Mouse (Mus musculus) lung, embryonic 16.5 days (tissue): ENCODE measurements around the gene Nppa. TPM values are rescaled to one million over a fixed set of nuclear protein-coding genes. Genes with fewer than 3 reads are reported as not detected.

Experiments
- ATAC-seq: fragments of 200-750 bp; cut with Nextera tagmentation; 2 replicates; pipeline ENCODE4 v1.8.0; 2017; ENCODE audit warnings: low read depth, mild to moderate bottlenecking, moderate library complexity
- H3K27ac ChIP-seq: fragments of 300-500 bp; sonication (generic); 2 replicates; pipeline ENCODE4 v1.5.1; 2014; ENCODE audit warnings: mild to moderate bottlenecking, control low read depth, low read length
- H3K27me3 ChIP-seq: fragments of 300-500 bp; sonication (generic); 2 replicates; pipeline ENCODE4 v1.6.1; 2014; ENCODE audit warnings: low read depth, low read length, mixed read lengths; ENCODE audit not compliant: control insufficient read depth, insufficient read depth
- H3K36me3 ChIP-seq: fragments of 300-500 bp; sonication (generic); 2 replicates; pipeline ENCODE4 v1.6.1; 2014; ENCODE audit warnings: low read length; ENCODE audit not compliant: control insufficient read depth, insufficient read depth
- H3K4me1 ChIP-seq: fragments of 300-500 bp; sonication (generic); replicated peaks from 2 replicates; pipeline ENCODE4 v1.6.1; 2014; ENCODE audit warnings: low read length, mixed read lengths; ENCODE audit not compliant: control insufficient read depth, insufficient read depth
- H3K4me2 ChIP-seq: fragments of 300-500 bp; sonication (generic); 2 replicates; pipeline ENCODE4 v1.6.1; 2014; ENCODE audit warnings: low read depth, low read length, control low read depth
- H3K4me3 ChIP-seq: fragments of 300-500 bp; sonication (generic); 2 replicates; pipeline ENCODE4 v1.5.1; 2014; ENCODE audit warnings: mild to moderate bottlenecking, low read length, control low read depth
- H3K9ac ChIP-seq: fragments of 300-500 bp; sonication (generic); 2 replicates; pipeline ENCODE4 v1.6.1; 2014; ENCODE audit warnings: low read length, control low read depth
- H3K9me3 ChIP-seq: fragments of 300-500 bp; sonication (generic); 2 replicates; pipeline ENCODE4 v1.6.1; 2016; ENCODE audit warnings: low read length; ENCODE audit not compliant: control insufficient read depth
- WGBS: fragments of 180-500 bp; shearing (Covaris S2); extraction: QIAGEN DNeasy Blood & Tissue Kit; methylation state at CpG from one replicate; pipeline ENCODE4 v1.1.7; 2014; 5-methylcytosine and 5-hydroxymethylcytosine counted together
- polyA plus RNA-seq: library from polyadenylated mRNA; unstranded; fragments of >200 nt; fragmentation: Nextera tagmentation; extraction: Ambion mirVana; gene quantifications from 2 replicates; pipeline ENCODE4 v1.2.1, GENCODE M21; 2015

Gene Nppa
- polyA plus RNA-seq, 1 experiment from 2014 or later = 122 TPM

- 88% methylated on average over 7 of the region's 7 CpGs for WGBS
- Histone ChIP-seq H3K9ac (no peak overlapping the region), H3K9me3 (no peaks in the 10 kb centered on the region), H3K36me3 (peaks cover 20% of the 10 kb centered on the region), H3K27me3 (no peaks in the 10 kb centered on the region), H3K27ac (no peak overlapping the region), H3K4me1 (no peaks in the 10 kb centered on the region), H3K4me2 (no peak overlapping the region), H3K4me3 (no peak overlapping the region)
- ATAC-seq = no peak
Measured at GRCm38 (mm10) chr4:148004361-148004760, 3.8 kb downstream of the Nppa start.

DNA sequence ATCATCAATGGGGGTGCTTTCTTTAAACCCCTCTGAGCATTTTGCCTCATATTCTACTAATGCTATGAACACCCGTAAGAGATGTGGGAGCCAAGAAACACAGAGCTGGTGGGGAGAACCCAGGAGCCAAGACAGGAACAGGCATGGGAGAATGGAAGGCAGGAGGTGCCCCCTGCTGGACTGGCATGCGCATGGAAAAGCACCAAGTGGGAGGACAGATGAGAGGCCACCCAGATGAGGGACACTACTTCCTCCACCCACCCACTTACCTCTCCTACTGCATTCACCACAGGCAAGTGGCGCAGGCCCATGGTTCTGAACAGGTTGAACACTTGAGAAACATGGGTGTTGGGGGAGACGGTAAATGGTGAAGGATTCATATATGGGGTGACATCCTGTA lies 7.9 kb downstream of the Nppa start:
- no peak overlapping the region for H3K4me2 ChIP-seq
- no peak overlapping the region for H3K4me3 ChIP-seq
- H3K27ac ChIP-seq = no peak overlapping the region
- H3K27me3 ChIP-seq = no peaks in the 10 kb centered on the region
- WGBS = 81% methylated on average over 4 of the region's 4 CpGs
- no peaks in the 10 kb centered on the region for H3K4me1 ChIP-seq
- no peak overlapping the region for H3K9ac ChIP-seq
- H3K9me3 ChIP-seq = no peaks in the 10 kb centered on the region
- H3K36me3 ChIP-seq = peaks cover 45% of the 10 kb centered on the region
- ATAC-seq = no peak

DNA sequence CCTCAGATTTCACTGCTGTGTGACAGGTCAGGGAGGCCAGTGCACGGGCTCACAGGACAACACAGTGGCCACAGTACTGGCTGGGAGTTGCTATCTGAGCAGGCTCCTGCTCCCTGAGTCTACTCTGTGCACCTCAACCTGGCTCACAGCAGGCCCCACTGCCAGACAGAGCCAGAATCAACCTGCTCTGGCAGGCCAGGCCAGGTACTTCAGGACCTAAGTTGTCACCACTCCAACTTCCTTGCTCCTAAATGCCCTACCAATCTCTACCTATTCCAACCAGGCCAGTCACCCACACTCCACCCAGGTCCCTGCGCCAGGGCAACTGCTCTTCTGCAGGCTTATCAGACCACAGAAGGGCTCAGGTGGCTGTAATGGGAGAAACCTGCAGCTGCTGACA lies 9.1 kb downstream of the Nppa start:
- Histone ChIP-seq H3K27ac (no peak overlapping the region), H3K27me3 (no peaks in the 10 kb centered on the region), H3K36me3 (peaks cover 56% of the 10 kb centered on the region), H3K4me3 (no peak overlapping the region), H3K9ac (no peak overlapping the region), H3K4me2 (no peak overlapping the region), H3K4me1 (no peaks in the 10 kb centered on the region), H3K9me3 (no peaks in the 10 kb centered on the region)
- ATAC-seq = no peak
- WGBS = 93% methylated on average over 2 of the region's 2 CpGs

DNA sequence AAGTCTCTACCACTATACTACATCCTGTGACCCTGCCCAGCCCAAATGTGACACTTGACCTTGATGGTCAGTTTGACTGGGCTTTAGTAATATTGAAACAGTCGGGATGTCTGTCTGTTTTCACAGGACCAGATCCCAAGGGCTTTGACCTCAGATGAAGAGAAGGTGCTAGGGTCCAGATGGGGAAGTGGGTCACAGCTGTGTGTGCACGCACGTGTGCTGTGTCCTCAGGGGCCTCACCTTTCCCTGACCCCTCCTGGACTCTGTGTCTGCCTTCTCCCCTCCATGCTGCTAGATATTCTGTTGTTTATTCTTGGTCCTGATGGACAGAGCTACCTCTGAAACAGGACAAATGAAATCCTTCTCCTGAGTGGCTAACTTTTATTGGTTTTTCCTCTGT lies 10.8 kb downstream of the Nppa start:
- peaks cover 53% of the 10 kb centered on the region for H3K36me3 ChIP-seq
- no peak overlapping the region for H3K4me2 ChIP-seq
- no peaks in the 10 kb centered on the region for H3K27me3 ChIP-seq
- no peaks in the 10 kb centered on the region for H3K4me1 ChIP-seq
- WGBS = 73% methylated on average over 3 of the region's 3 CpGs
- no peak for ATAC-seq
- H3K9ac ChIP-seq = no peak overlapping the region
- H3K27ac ChIP-seq = no peak overlapping the region
- H3K9me3 ChIP-seq = no peaks in the 10 kb centered on the region
- H3K4me3 ChIP-seq = no peak overlapping the region

DNA sequence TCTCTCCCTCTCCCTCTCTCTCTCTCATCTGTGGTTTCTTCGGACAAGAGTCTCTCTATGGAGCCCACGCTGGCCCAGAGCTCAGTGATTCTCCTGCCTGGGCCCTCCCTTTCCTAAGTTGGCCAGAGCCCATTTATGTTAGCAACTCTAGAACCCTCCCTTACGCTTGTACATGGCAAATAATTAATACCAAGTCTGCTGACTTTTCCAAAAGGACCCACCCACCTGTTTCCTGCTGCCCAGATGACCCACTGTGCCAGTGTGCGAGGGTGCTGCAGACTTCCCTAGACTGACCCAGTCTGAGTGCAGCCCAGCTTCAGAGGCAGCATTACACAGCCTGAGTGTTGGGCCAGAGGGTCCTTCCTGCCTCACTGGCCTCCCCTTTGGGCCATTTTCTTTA lies 11.7 kb downstream of the Nppa start:
- no peak for ATAC-seq
- H3K4me3 ChIP-seq = no peak overlapping the region
- peaks cover 52% of the 10 kb centered on the region for H3K36me3 ChIP-seq
- no peak overlapping the region for H3K27ac ChIP-seq
- H3K4me2 ChIP-seq = no peak overlapping the region
- H3K9ac ChIP-seq = no peak overlapping the region
- H3K4me1 ChIP-seq = no peaks in the 10 kb centered on the region
- WGBS = 93% methylated on average over 4 of the region's 4 CpGs
- H3K27me3 ChIP-seq = no peaks in the 10 kb centered on the region
- H3K9me3 ChIP-seq = no peaks in the 10 kb centered on the region

GRCm38 (mm10) chr4:148015418-148015817 lies 14.9 kb downstream of the Nppa start:
- H3K4me2 ChIP-seq = no peak overlapping the region
- ATAC-seq = no peak
- H3K27ac ChIP-seq = no peak overlapping the region
- H3K36me3 ChIP-seq = peaks cover 45% of the 10 kb centered on the region
- H3K4me1 ChIP-seq = no peaks in the 10 kb centered on the region
- H3K9ac ChIP-seq = no peak overlapping the region
- no peak overlapping the region for H3K4me3 ChIP-seq
- WGBS = 81% methylated on average over 10 of the region's 10 CpGs
- H3K9me3 ChIP-seq = no peaks in the 10 kb centered on the region
- H3K27me3 ChIP-seq = no peaks in the 10 kb centered on the region

- peaks cover 38% of the 10 kb centered on the region for H3K36me3 ChIP-seq
- 71% methylated on average over 3 of the region's 3 CpGs for WGBS
- H3K9me3 ChIP-seq = no peaks in the 10 kb centered on the region
- H3K27me3 ChIP-seq = no peaks in the 10 kb centered on the region
- H3K27ac ChIP-seq = no peak overlapping the region
- no peaks in the 10 kb centered on the region for H3K4me1 ChIP-seq
- no peak overlapping the region for H3K4me2 ChIP-seq
- H3K9ac ChIP-seq = no peak overlapping the region
- ATAC-seq = no peak
- no peak overlapping the region for H3K4me3 ChIP-seq
Measured at GRCm38 (mm10) chr4:148016981-148017380, 16.5 kb downstream of the Nppa start.

DNA sequence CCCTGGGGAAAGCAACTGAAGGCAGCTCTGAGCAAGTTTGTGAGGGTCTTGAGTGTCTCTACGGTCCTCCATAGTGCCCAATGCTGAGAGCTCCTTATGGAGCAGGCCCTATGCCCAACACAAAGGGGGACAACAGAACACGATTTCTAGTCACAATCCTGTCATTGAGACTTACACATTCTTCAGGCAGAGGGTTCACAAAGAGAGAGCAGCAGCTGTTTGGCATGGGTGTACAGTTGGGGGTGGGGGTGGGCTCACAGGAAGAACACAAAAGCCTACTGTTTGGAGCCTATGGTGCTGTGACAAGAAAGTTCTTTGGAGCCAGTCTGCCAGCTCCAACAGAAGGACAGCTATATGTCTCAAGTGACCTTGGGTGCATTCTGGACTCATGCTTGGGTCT lies 17.9 kb downstream of the Nppa start:
- H3K27me3 ChIP-seq = no peaks in the 10 kb centered on the region
- H3K4me3 ChIP-seq = no peak overlapping the region
- H3K9me3 ChIP-seq = no peaks in the 10 kb centered on the region
- H3K27ac ChIP-seq = no peak overlapping the region
- no peaks in the 10 kb centered on the region for H3K4me1 ChIP-seq
- peaks cover 27% of the 10 kb centered on the region for H3K36me3 ChIP-seq
- no peak overlapping the region for H3K4me2 ChIP-seq
- no peak overlapping the region for H3K9ac ChIP-seq
- no peak for ATAC-seq
- 76% methylated on average over 2 of the region's 2 CpGs for WGBS

- Histone ChIP-seq H3K27ac (no peak overlapping the region), H3K4me2 (no peak overlapping the region), H3K4me3 (no peak overlapping the region), H3K9me3 (no peaks in the 10 kb centered on the region), H3K9ac (no peak overlapping the region), H3K4me1 (no peaks in the 10 kb centered on the region), H3K36me3 (peaks cover 36% of the 10 kb centered on the region), H3K27me3 (no peaks in the 10 kb centered on the region)
- ATAC-seq = no peak
- WGBS = 83% methylated on average over 3 of the region's 3 CpGs
Measured at GRCm38 (mm10) chr4:148024003-148024402, 23.5 kb downstream of the Nppa start.

DNA sequence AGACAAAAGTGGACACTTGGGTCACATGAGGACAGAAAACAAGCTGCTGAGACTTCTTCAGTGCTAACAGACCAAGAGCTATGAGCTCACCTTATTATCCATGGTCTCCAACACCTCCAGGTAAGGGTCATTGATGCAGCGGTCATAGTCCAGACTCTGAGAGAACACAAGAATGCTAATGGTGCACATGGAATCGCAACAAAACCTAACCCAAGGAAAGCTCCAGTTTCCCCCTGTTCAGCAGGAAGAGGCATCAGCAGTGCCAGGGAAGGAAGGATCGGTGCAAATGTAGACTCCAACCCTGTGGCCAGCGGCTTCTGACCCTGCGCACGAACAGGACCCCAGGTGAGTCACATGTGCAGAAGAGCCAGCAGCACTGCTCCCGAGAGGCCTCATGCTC lies 28.8 kb downstream of the Nppa start:
- no peak overlapping the region for H3K4me3 ChIP-seq
- no peaks in the 10 kb centered on the region for H3K9me3 ChIP-seq
- H3K9ac ChIP-seq = no peak overlapping the region
- WGBS = 96% methylated on average over 7 of the region's 7 CpGs
- H3K4me1 ChIP-seq = no peaks in the 10 kb centered on the region
- no peak for ATAC-seq
- peaks cover 25% of the 10 kb centered on the region for H3K36me3 ChIP-seq
- H3K27ac ChIP-seq = no peak overlapping the region
- no peaks in the 10 kb centered on the region for H3K27me3 ChIP-seq
- H3K4me2 ChIP-seq = no peak overlapping the region
